Mouse (Mus musculus) brain, embryonic 14.5 days (tissue): ENCODE measurements at regions not wholly inside any gene's neighbourhood (a gene's known extent, or its start where the extent isn't known, plus 50 kb on each side); places are given as distances from the start of the nearest gene placed in this dataset.

Source experiments
- CTCF ChIP-seq: fragments of 200-500 bp; IDR thresholded peaks from 2 replicates; pipeline ENCODE4 v1.5.1; 2012; ENCODE audit warnings: inconsistent platforms, mild to moderate bottlenecking, moderate library complexity, borderline replicate concordance; ENCODE audit not compliant: insufficient read depth, insufficient read length; ENCODE audit errors: extremely low read depth
- POLR2A ChIP-seq: fragments of 200-500 bp; IDR thresholded peaks from 2 replicates; pipeline ENCODE4 v1.6.1; 2012; ENCODE audit warnings: mild to moderate bottlenecking, inconsistent platforms, borderline replicate concordance; ENCODE audit not compliant: poor library complexity, insufficient read depth, insufficient read length, severe bottlenecking; ENCODE audit errors: extremely low read depth

- TF ChIP-seq POLR2A (no peak), CTCF (no peak)
These were observed 509.4 kb downstream of the Gabrg2 start for GRCm38 (mm10) chr11:41491279-41491678.
